7 mouse cellular contexts compared by ENCODE assay signal in the genomic region with DNA sequence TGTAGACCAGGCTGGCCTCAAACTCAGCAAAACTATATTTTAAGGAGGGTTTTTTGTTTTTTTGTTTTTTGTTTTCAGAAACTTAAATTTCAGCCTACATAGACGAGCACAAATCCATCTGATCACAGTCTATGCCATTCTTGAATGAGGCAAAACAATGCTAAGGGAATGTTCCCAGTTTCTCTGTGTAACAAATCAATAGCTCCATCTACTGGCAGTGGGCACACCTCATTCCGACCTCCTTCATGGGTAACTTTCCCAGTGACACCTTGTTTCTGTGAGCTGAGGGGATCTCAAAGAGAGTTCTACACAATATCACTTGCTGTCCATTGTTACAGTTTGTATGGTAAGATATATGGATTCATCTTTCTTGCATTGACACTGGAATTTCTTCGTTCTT.
DNase-seq lines count a peak whose midpoint lies in the region; ATAC-seq lines count a peak whose summit lies in the region.

No protein-coding gene starts in this region.

- H3K36me3 ChIP-seq in limb, embryonic 11.5 days (ENCODE audit: control insufficient read depth, insufficient read depth, low read length), result no peaks in the 10 kb centered on the region

- H3K27me3 ChIP-seq in limb, embryonic 11.5 days (ENCODE audit: control insufficient read depth, insufficient read depth, low read length), result no peaks in the 10 kb centered on the region

- no peaks in the 10 kb centered on the region for H3K4me1 ChIP-seq in limb, embryonic 11.5 days (ENCODE audit: control insufficient read depth, insufficient read depth, low read length)

- no peak overlapping the region for H3K27ac ChIP-seq in limb, embryonic 11.5 days (replicated peaks; ENCODE audit: low read depth, low read length)

- no peak overlapping the region for H3K4me3 ChIP-seq in limb, embryonic 11.5 days (ENCODE audit: low read depth, low read length)

- ATAC-seq in limb, embryonic 11.5 days (ENCODE audit: insufficient number of reproducible peaks, low FRiP score, low TSS enrichment, low read depth), result no peak
- no peak for ATAC-seq in activated CD4-positive, CD25-positive, alpha-beta regulatory T cell, adult 4 months

- no peak overlapping the region for H3K4me2 ChIP-seq in limb, embryonic 11.5 days (ENCODE audit: low read depth, severe bottlenecking)

- DNase-seq in kidney, postnatal 10 days, result peak; percentile 6
- no peak for DNase-seq in kidney, adult 11 months
- peak; percentile 52 for DNase-seq in MN1 (ENCODE audit: low spot score)
- DNase-seq in embryo, embryonic 10.5 days (ENCODE audit: low spot score), result peak; percentile 68
- peak; percentile 25 for DNase-seq in limb, embryonic 11.5 days (ENCODE audit: low spot score)
- DNase-seq in urinary bladder, postnatal 14 days (ENCODE audit: low spot score), result no peak

- no peak overlapping the region for H3K9ac ChIP-seq in limb, embryonic 11.5 days (ENCODE audit: low read length)

- WGBS in limb, embryonic 11.5 days, result 28% methylated on average over 3 of the region's 3 CpGs

- H3K9me3 ChIP-seq in limb, embryonic 11.5 days (ENCODE audit: control insufficient read depth, low read length), result no peaks in the 10 kb centered on the region

Comparison
In these comparisons a context has a peak if more than half of its experiments do, and no peak if none do; other contexts are left out.
1. DNase-seq: peak in kidney, postnatal 10 days (single experiment), MN1 (single experiment), embryo, embryonic 10.5 days (single experiment) and limb, embryonic 11.5 days (single experiment); none in kidney, adult 11 months (single experiment) and urinary bladder, postnatal 14 days (single experiment).